Mouse (Mus musculus): ENCODE data around the gene Paqr5.

GRCm38 (mm10) chr9:61999653-62000420 lies 26.8 kb downstream of the Paqr5 start:
- TF ChIP-seq CTCF (IDR thresholded peaks at IDR 0.05) (no peak), POLR2A (IDR thresholded peaks at IDR 0.05; ENCODE audit: insufficient read depth, low read depth, low read length) (no peak), EP300 (IDR thresholded peaks at IDR 0.05; ENCODE audit: insufficient read depth, low read depth, low read length) (no peak)
